Mouse (Mus musculus) adrenal gland, adult 8-10 months (tissue): ENCODE measurements around the gene Baz2b. TPM values are rescaled to one million over a fixed set of nuclear protein-coding genes. Genes with fewer than 3 reads are reported as not detected.
"Not testable (repeated sequence)": the region's sequence is repeated elsewhere in the genome, so short reads cannot be mapped to it uniquely, and the experiment has no call there.

Experiments
- DNase-seq: peaks from one replicate; pipeline ENCODE4 v3.0.0; 2022
- total RNA-seq, 4 experiments: library from RNA; stranded (reverse); gene quantifications; 2 replicates each; pipeline ENCODE4 v1.2.4; 2022

Baz2b gene
- total RNA-seq, 4 experiments from 2014 or later, result 66.7 to 95.8 (median 82.7) TPM

- no peak for DNase-seq
Measured at GRCm38 (mm10) chr2:60200051-60200562, 9.5 kb downstream of the Baz2b start.

- no peak for DNase-seq
Measured at GRCm38 (mm10) chr2:60196841-60197240, 12.8 kb downstream of the Baz2b start.

- DNase-seq, result no peak
Measured at GRCm38 (mm10) chr2:60181696-60182095, 27.9 kb downstream of the Baz2b start.

GRCm38 (mm10) chr2:60177490-60177889 is 32.1 kb downstream of the Baz2b start:
- no peak for DNase-seq

- no peak for DNase-seq
Measured at GRCm38 (mm10) chr2:60176087-60176486, 33.6 kb downstream of the Baz2b start.

- DNase-seq, result no peak
Measured at GRCm38 (mm10) chr2:60175078-60175477, 34.6 kb downstream of the Baz2b start.

- no peak for DNase-seq
Measured at GRCm38 (mm10) chr2:60173595-60173994, 36.0 kb downstream of the Baz2b start.

- no peak for DNase-seq
Measured at GRCm38 (mm10) chr2:60173190-60173589, 36.4 kb downstream of the Baz2b start.

- no peak for DNase-seq
Measured at GRCm38 (mm10) chr2:60172531-60172914, 37.1 kb downstream of the Baz2b start.

- peak; percentile 6 for DNase-seq
Measured at GRCm38 (mm10) chr2:60171786-60172530, 37.7 kb downstream of the Baz2b start.

GRCm38 (mm10) chr2:60166878-60167277 is 42.8 kb downstream of the Baz2b start:
- no peak for DNase-seq

GRCm38 (mm10) chr2:60165679-60166078 is 44.0 kb downstream of the Baz2b start:
- no peak for DNase-seq

GRCm38 (mm10) chr2:60163744-60164143 is 45.9 kb downstream of the Baz2b start:
- no peak for DNase-seq

- no peak for DNase-seq
Measured at GRCm38 (mm10) chr2:60152481-60152880, 57.2 kb downstream of the Baz2b start.

GRCm38 (mm10) chr2:60148651-60149050 is 61.0 kb downstream of the Baz2b start:
- DNase-seq, result no peak

- DNase-seq, result no peak
Measured at GRCm38 (mm10) chr2:60147428-60147827, 62.2 kb downstream of the Baz2b start.

- no peak for DNase-seq
Measured at GRCm38 (mm10) chr2:60145742-60146141, 63.9 kb downstream of the Baz2b start.

GRCm38 (mm10) chr2:60143383-60143782 is 66.3 kb downstream of the Baz2b start:
- no peak for DNase-seq

- DNase-seq, result no peak
Measured at GRCm38 (mm10) chr2:60142281-60142680, 67.4 kb downstream of the Baz2b start.

- DNase-seq, result no peak
Measured at GRCm38 (mm10) chr2:60138751-60139162, 70.9 kb downstream of the Baz2b start.

- DNase-seq, result no peak
Measured at GRCm38 (mm10) chr2:60135796-60136195, 73.8 kb downstream of the Baz2b start.

GRCm38 (mm10) chr2:60134958-60135357 is 74.7 kb downstream of the Baz2b start:
- DNase-seq, result not testable (repeated sequence)

- no peak for DNase-seq
Measured at GRCm38 (mm10) chr2:60133072-60133471, 76.6 kb downstream of the Baz2b start.

GRCm38 (mm10) chr2:60132269-60133042 is 77.2 kb downstream of the Baz2b start:
- DNase-seq, result no peak
